Mouse (Mus musculus): ENCODE results near the gene Lrrc25.

The Lrrc25 gene

GRCm38 (mm10) chr8:70599507-70600290 lies 16.3 kb upstream of the Lrrc25 start:
- no peak for DNase-seq (ENCODE audit: low spot score in 2 of 2)

GRCm38 (mm10) chr8:70600473-70601270 lies 15.3 kb upstream of the Lrrc25 start:
- no peak for DNase-seq (ENCODE audit: low spot score in 2 of 2)

GRCm38 (mm10) chr8:70601271-70601649 lies 14.7 kb upstream of the Lrrc25 start:
- peak in 1 of 2 experiments; percentile 75 for DNase-seq (ENCODE audit: low spot score in 2 of 2)

GRCm38 (mm10) chr8:70602139-70602811 lies 13.7 kb upstream of the Lrrc25 start:
- no peak for DNase-seq (ENCODE audit: low spot score in 2 of 2)

GRCm38 (mm10) chr8:70604558-70604957 lies 11.4 kb upstream of the Lrrc25 start:
- no peak for DNase-seq (ENCODE audit: low spot score in 2 of 2)

GRCm38 (mm10) chr8:70605871-70606779 lies 9.8 kb upstream of the Lrrc25 start:
- DNase-seq (ENCODE audit: low spot score in 2 of 2) = no peak

GRCm38 (mm10) chr8:70606780-70607602 lies 9.0 kb upstream of the Lrrc25 start:
- no peak for DNase-seq (ENCODE audit: low spot score in 2 of 2)

GRCm38 (mm10) chr8:70607603-70607897 lies 8.4 kb upstream of the Lrrc25 start:
- DNase-seq (ENCODE audit: low spot score in 2 of 2) = no peak

- DNase-seq (ENCODE audit: low spot score in 2 of 2) = peak in 1 of 2 experiments; percentile 48
These were observed 7.8 kb upstream of the Lrrc25 start for GRCm38 (mm10) chr8:70607898-70608748.

- no peak for DNase-seq (ENCODE audit: low spot score in 2 of 2)
These were observed 7.1 kb upstream of the Lrrc25 start, which contains the start of gene Ssbp4 for GRCm38 (mm10) chr8:70608749-70609367. Ssbp4 (minus strand) TSS chr8:70608872.

- DNase-seq (ENCODE audit: low spot score in 2 of 2) = peak; percentile 61 to 78
These were observed 6.5 kb upstream of the Lrrc25 start for GRCm38 (mm10) chr8:70609368-70609848.

GRCm38 (mm10) chr8:70609849-70610795 lies 5.8 kb upstream of the Lrrc25 start:
- peak; percentile 77 to 83 for DNase-seq (ENCODE audit: low spot score in 2 of 2)

- DNase-seq (ENCODE audit: low spot score in 2 of 2) = peak in 1 of 2 experiments; percentile 73
These were observed 4.9 kb upstream of the Lrrc25 start for GRCm38 (mm10) chr8:70610796-70611771.

- DNase-seq (ENCODE audit: low spot score in 2 of 2) = peak; percentile 75 to 85
These were observed 4.1 kb upstream of the Lrrc25 start for GRCm38 (mm10) chr8:70611849-70612248.

GRCm38 (mm10) chr8:70613763-70614162 lies 2.2 kb upstream of the Lrrc25 start:
- no peak for DNase-seq (ENCODE audit: low spot score in 2 of 2)

- no peak for DNase-seq (ENCODE audit: low spot score in 2 of 2)
These were observed 1.5 kb upstream of the Lrrc25 start for GRCm38 (mm10) chr8:70614469-70614868.

- no peak for DNase-seq (ENCODE audit: low spot score in 2 of 2)
These were observed 674 bp upstream of the Lrrc25 start for GRCm38 (mm10) chr8:70615281-70615680.
